Mouse (Mus musculus): Measurements from ENCODE around the gene Selp.

The Selp gene

DNA sequence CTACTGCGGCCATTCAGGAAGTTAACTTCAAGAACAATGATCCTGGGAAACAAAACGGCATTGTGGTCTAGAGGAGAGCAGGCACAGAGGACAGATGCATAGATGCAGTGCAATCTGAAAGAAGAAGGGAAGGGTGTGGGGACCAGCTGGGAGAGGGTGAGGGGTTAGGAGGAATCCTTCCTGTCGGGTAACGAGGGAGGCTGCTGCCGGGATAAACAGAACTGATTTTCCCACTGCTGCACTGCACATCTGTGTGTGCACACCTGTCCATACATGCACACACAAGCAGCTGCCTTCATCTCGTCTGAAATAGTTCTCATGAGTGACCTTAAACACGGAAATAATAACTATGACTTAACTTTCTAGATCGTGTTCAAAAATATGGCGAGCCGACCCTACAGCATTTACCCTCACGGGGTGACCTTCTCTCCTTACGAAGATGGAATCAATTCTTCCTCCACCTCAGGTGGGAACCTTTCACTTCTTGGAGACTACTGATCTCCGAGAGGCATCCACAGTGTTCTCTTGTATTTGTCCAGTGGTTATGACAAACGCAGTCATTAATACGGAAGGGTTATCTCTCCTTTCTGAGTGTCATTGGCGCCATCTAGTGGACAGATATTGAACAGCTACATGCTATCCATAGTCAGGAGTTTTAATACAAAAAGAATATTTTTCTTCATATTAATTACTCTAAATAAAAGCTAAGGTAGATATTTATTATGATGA, 69.2 kb downstream of the Selp start:
- DNase-seq (ENCODE audit: low read depth) = peak; percentile 34

DNA sequence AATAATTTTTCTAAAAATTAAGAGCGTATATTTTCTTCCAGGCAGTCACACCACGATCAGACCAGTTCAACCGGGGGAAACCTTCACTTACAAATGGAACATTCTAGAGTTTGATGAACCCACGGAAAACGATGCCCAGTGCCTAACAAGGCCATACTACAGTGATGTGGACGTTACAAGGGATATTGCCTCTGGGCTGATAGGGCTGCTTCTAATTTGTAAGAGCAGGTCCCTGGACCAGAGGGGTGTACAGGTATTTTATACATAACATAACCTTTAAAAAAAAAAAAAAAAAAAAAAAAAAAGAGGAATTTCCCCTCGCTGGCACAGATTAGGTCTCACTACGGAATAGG, 69.8 kb downstream of the Selp start:
- no peak for DNase-seq (ENCODE audit: low read depth)

DNA sequence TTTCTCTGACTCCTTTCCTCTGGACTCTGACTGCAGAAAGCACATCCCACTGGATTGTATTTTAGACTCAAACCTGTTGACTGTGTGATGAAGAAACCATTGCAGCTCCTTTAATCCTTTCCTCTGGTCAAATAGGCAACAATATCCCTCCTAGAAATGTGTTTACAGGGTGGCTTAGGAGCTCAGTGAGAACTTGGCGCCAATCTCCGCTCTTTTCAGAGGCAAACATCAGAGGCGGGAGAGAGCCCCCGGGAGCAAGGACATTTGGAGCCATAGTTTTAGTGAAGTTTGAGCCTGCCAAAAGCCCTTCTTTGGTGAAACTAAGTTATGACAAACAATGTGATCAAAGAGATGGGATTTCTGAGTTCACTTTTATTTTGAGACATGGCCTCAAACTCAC, 70.3 kb downstream of the Selp start:
- no peak for DNase-seq (ENCODE audit: low read depth)

DNA sequence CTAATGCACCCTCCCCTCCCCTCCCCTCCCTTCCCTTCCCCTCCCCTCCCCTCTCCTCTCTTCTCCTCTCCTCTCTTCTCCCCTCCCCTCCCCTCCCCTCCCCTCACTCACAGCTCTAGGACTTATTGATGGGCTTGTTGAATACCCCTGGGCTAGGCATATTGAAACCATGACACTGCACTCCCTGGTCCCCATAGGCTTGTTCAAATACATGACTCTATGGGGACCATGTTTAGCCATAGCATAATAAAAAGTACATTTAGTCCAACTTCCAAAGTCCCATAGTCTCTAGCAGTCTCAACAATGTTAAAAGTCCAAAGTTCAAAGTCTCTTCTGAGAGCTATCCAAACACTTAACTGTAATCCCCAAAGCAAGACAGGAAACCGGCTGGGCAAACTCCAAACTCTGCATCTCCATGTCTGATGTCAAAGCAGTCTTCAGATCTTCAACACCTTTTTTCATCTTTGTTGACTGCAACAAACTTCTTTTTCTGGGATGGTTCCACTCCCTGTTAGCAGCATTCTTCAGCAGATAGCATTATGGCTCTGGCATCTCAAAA, 72.0 kb downstream of the Selp start:
- DNase-seq (ENCODE audit: low read depth) = no peak

DNA sequence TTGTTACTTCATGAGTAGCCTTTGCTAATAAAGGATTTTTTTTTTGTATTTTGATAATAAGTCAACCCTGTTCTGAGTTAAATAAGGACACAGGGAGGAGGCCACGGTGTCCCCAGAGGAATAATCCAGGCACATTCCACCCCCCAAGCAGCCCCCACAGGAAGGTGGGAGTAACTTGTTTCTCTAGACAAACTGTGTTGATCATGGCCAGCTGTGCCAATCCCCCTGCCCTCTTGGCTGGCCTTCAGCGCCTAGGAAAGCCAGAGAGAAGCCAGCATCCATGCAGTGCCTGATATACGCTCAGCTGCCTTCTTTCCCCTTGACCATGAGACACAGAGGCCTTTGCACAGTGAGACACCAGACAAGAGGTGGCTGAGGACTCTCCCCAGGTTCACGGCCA, 84.5 kb downstream of the Selp start:
- no peak for DNase-seq (ENCODE audit: low read depth)

All from c-Kit-positive CD71-positive TER-119-negative erythroid progenitor cells, embryonic 14.5 days (primary cell).